In the genomic region with DNA sequence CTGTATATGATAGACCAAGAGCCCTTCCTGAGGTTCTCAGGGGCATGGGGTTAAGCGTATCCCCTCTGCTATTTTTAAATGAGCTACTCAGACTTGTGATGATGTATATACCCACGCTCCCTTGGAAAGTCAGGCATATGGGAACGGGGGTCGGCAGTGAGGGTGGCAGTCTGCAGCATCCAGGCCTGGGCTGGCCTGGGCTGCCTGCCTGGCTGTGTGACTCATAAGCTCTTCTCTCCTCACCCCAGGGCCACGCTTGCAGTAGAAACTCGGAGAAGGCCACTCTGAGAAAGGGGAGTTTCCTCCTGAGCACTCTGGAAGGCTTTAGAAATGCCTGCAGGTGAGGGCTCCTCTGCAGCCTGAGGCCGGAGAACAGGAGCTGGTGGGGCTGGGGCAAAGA, we compare ENCODE assay signal across 36 mouse cellular contexts. TPM values are rescaled to one million over a fixed set of nuclear protein-coding genes. Genes with fewer than 3 reads are reported as not detected.
A peak's percentile ranks its signal among the peaks of the same experiment; 100 is the strongest.
DNase-seq lines count a peak whose midpoint lies in the region; ATAC-seq and TF ChIP-seq lines count a peak whose summit lies in the region.
"Had no signal": no experiment of that assay in that cellular context is flagged by ENCODE, and none has a peak within 500 bp of the region (broad histone marks: within the 10 kb centered on the region; RNA-seq: fewer than 3 reads in every experiment).

No protein-coding gene starts in this region.

- ATAC-seq in erythroblast, adult 5-6 weeks (replicated peaks; ENCODE audit: low FRiP score, poor library complexity, severe bottlenecking), result no peak
- ATAC-seq: forebrain, embryonic 16.5 days; hindbrain, postnatal 0 days; inflammation-experienced regulatory T-cells, adult 6 months; intestine, embryonic 16.5 days; Patski had no signal

- H3K36me3 ChIP-seq in midbrain, embryonic 10.5 days, result no peaks in the 10 kb centered on the region
- H3K36me3 ChIP-seq: embryonic facial prominence, embryonic 12.5 days; embryonic facial prominence, embryonic 15.5 days; forebrain, embryonic 12.5 days; heart, embryonic 10.5 days; heart, embryonic 13.5 days had no signal

- 81% methylated on average over 7 of the region's 7 CpGs for WGBS in midbrain, embryonic 10.5 days

- H3K27me3 ChIP-seq in midbrain, embryonic 10.5 days (ENCODE audit: low read depth, poor library complexity, severe bottlenecking), result peaks cover 7% of the 10 kb centered on the region; the same call in 1 of the 2 replicates
- H3K27me3 ChIP-seq: embryonic facial prominence, embryonic 12.5 days; embryonic facial prominence, embryonic 15.5 days had no signal

- H3K27ac ChIP-seq in left cerebral cortex, adult 2 months, result peak overlapping the region; percentile 17; the same call in 1 of the 2 replicates
- H3K27ac ChIP-seq in midbrain, embryonic 10.5 days (replicated peaks), result no peak overlapping the region
- H3K27ac ChIP-seq: embryonic facial prominence, embryonic 12.5 days; embryonic facial prominence, embryonic 15.5 days; forebrain, embryonic 12.5 days; heart, adult 2 months; heart, embryonic 10.5 days; heart, embryonic 13.5 days; hindbrain, embryonic 14.5 days; hindbrain, postnatal 0 days had no signal

- no peak for TF ChIP-seq CTCF in left cerebral cortex, adult 2 months (IDR thresholded peaks at IDR 0.05)

- no peak overlapping the region for H3K4me3 ChIP-seq in left cerebral cortex, adult 2 months
- H3K4me3 ChIP-seq in midbrain, embryonic 10.5 days, result no peak overlapping the region
- H3K4me3 ChIP-seq: embryonic facial prominence, embryonic 12.5 days; embryonic facial prominence, embryonic 15.5 days; erythroblast, embryonic 14.5 days; forebrain, embryonic 12.5 days; heart, adult 2 months; heart, embryonic 10.5 days; heart, embryonic 13.5 days had no signal

- peaks cover 4% of the 10 kb centered on the region for H3K4me1 ChIP-seq in midbrain, embryonic 10.5 days
- H3K4me1 ChIP-seq: embryonic facial prominence, embryonic 12.5 days; embryonic facial prominence, embryonic 15.5 days; forebrain, embryonic 12.5 days; heart, embryonic 10.5 days; heart, embryonic 13.5 days had no signal

- H3K9me3 ChIP-seq in midbrain, embryonic 10.5 days (replicated peaks), result no peaks in the 10 kb centered on the region; the same call in 1 of the 2 replicates
- H3K9me3 ChIP-seq: embryonic facial prominence, embryonic 12.5 days; embryonic facial prominence, embryonic 15.5 days; forebrain, embryonic 12.5 days; heart, embryonic 10.5 days; heart, embryonic 13.5 days had no signal

- DNase-seq in adrenal gland, postnatal 14 days, result peak; percentile 24
- no peak for DNase-seq in adrenal gland, postnatal 4 days (ENCODE audit: low spot score in 2 of 2)
- DNase-seq in left cerebral cortex, adult 2 months (ENCODE audit: extremely low spot score in 1 of 2, low spot score in 2 of 2), result no peak
- no peak for DNase-seq in left cerebral cortex, postnatal 4 days
- DNase-seq in NIH3T3 (ENCODE audit: low read depth), result peak; percentile 61
- DNase-seq in brain, adult 2 months (ENCODE audit: low read depth, low spot score), result peak; percentile 72
- no peak for DNase-seq in midbrain, embryonic 10.5 days (ENCODE audit: low spot score)
- DNase-seq: cerebellum, adult 11 months; cerebellum, adult 2 months; cerebellum, adult 9-11 months; cerebellum, postnatal 25 days; gastrocnemius, postnatal 36 days; heart, adult 2 months; heart, postnatal 14 days; heart, postnatal 4 days; kidney, adult 2 months had no signal

- intact Hi-C loops in left cerebral cortex, adult 2 months (cut with DNase I), result no loop called here
- intact Hi-C loops in left cerebral cortex, postnatal 4 days (cut with DNase I), result no loop called here

RNA-seq across cellular contexts. Expression of a gene that starts 21.3 kb away (rescaled TPM):
- total RNA-seq in adrenal gland, postnatal 14 days (2021), result 1.8 and 2.1 TPM in 2 replicates
- total RNA-seq in adrenal gland, postnatal 4 days (2021), result 1 to 10 TPM; 3.5 to 3.8 TPM
- total RNA-seq in left cerebral cortex, adult 2 months (2021), result 1 to 10 TPM; 4.0 to 4.5 TPM
- total RNA-seq in left cerebral cortex, postnatal 4 days (2021), result under 1 TPM in 1 of 2 experiments, not detected in 1; 0.10 TPM
- 0.10 TPM in 1 of 2 replicates, not detected in the other for polyA plus RNA-seq in midbrain, embryonic 10.5 days (2016; fragmentation: Nextera tagmentation; extraction: Ambion mirVana)
- total RNA-seq in erythroblast, adult 5-6 weeks (2015; ENCODE audit: low replicate concordance), result not detected in 2 replicates
- not detected in 2 replicates for total RNA-seq in erythroblast, adult 5-6 weeks (2017; ENCODE audit: low replicate concordance)
- total RNA-seq: common myeloid progenitor, adult 5-6 weeks; gastrocnemius, adult 8-10 months; granulocyte monocyte progenitor cell, adult 5-6 weeks; heart, adult 2 months; heart, postnatal 14 days; heart, postnatal 4 days had no signal
- polyA plus RNA-seq: erythroblast, embryonic 14.5 days; forebrain, embryonic 16.5 days; heart, adult 2 months; heart, embryonic 13.5 days; heart, embryonic 16.5 days; hindbrain, embryonic 11.5 days; intestine, embryonic 16.5 days; kidney, adult 2 months; Patski had no signal

RNA-seq across cellular contexts. Expression of a gene that starts 32.1 kb away (rescaled TPM):
- not detected in 2 replicates for total RNA-seq in adrenal gland, postnatal 14 days (2021)
- not detected for total RNA-seq in adrenal gland, postnatal 4 days (2021)
- total RNA-seq in left cerebral cortex, adult 2 months (2021), result not detected
- not detected for total RNA-seq in left cerebral cortex, postnatal 4 days (2021)
- not detected in 2 replicates for polyA plus RNA-seq in midbrain, embryonic 10.5 days (2016; fragmentation: Nextera tagmentation; extraction: Ambion mirVana)
- total RNA-seq in erythroblast, adult 5-6 weeks (2015; ENCODE audit: low replicate concordance), result not detected in 2 replicates
- total RNA-seq in erythroblast, adult 5-6 weeks (2017; ENCODE audit: low replicate concordance), result not detected in 2 replicates
- total RNA-seq: common myeloid progenitor, adult 5-6 weeks; ES-E14; gastrocnemius, adult 8-10 months; gastrocnemius, postnatal 36 days; granulocyte monocyte progenitor cell, adult 5-6 weeks; heart, adult 2 months; heart, postnatal 14 days; heart, postnatal 4 days; hindbrain, postnatal 0 days had no signal
- polyA plus RNA-seq: cerebellum, adult 2 months; embryonic facial prominence, embryonic 15.5 days; erythroblast, embryonic 14.5 days; forebrain, embryonic 12.5 days; forebrain, embryonic 16.5 days; frontal cortex, adult 2 months; heart, adult 2 months; heart, embryonic 10.5 days; heart, embryonic 13.5 days; heart, embryonic 16.5 days; hindbrain, embryonic 14.5 days; hindbrain, postnatal 0 days; inflammation-experienced regulatory T-cells, adult 6 months; intestine, embryonic 16.5 days; Patski had no signal

RNA-seq across cellular contexts. Expression of a gene that starts 36.7 kb away (rescaled TPM):
- total RNA-seq in adrenal gland, postnatal 14 days (2021), result 6.6 and 12.1 TPM in 2 replicates
- 10 to 100 TPM; 11.1 to 11.3 TPM for total RNA-seq in adrenal gland, postnatal 4 days (2021)
- total RNA-seq in left cerebral cortex, adult 2 months (2021), result 10 to 100 TPM; 11.2 to 18.3 TPM
- total RNA-seq in left cerebral cortex, postnatal 4 days (2021), result 10 to 100 TPM; 11.3 to 12.4 TPM
- polyA plus RNA-seq in midbrain, embryonic 10.5 days (2016; fragmentation: Nextera tagmentation; extraction: Ambion mirVana), result 23.0 and 25.6 TPM in 2 replicates
- 0.63 TPM in 1 of 2 replicates, not detected in the other for total RNA-seq in erythroblast, adult 5-6 weeks (2015; ENCODE audit: low replicate concordance)
- 4.1 and 5.0 TPM in 2 replicates for total RNA-seq in erythroblast, adult 5-6 weeks (2017; ENCODE audit: low replicate concordance)

RNA-seq across cellular contexts. Expression of a gene that starts 43.7 kb away (rescaled TPM):
- total RNA-seq in adrenal gland, postnatal 14 days (2021), result 79.0 and 82.3 TPM in 2 replicates
- 100 to 1,000 TPM in 1 of 2 experiments, 10 to 100 TPM in 1; 92.5 to 102 TPM for total RNA-seq in adrenal gland, postnatal 4 days (2021)
- total RNA-seq in left cerebral cortex, adult 2 months (2021), result 100 to 1,000 TPM; 110 to 113 TPM
- 100 to 1,000 TPM; 123 to 130 TPM for total RNA-seq in left cerebral cortex, postnatal 4 days (2021)
- polyA plus RNA-seq in midbrain, embryonic 10.5 days (2016; fragmentation: Nextera tagmentation; extraction: Ambion mirVana), result 323 and 376 TPM in 2 replicates
- 23.2 and 29.7 TPM in 2 replicates for total RNA-seq in erythroblast, adult 5-6 weeks (2015; ENCODE audit: low replicate concordance)
- 24.5 and 44.7 TPM in 2 replicates for total RNA-seq in erythroblast, adult 5-6 weeks (2017; ENCODE audit: low replicate concordance)

RNA-seq across cellular contexts. Expression of a gene that starts 55.9 kb away (rescaled TPM):
- total RNA-seq in adrenal gland, postnatal 14 days (2021), result 46.9 and 49.2 TPM in 2 replicates
- total RNA-seq in adrenal gland, postnatal 4 days (2021), result 10 to 100 TPM; 54.6 to 71.7 TPM
- total RNA-seq in left cerebral cortex, adult 2 months (2021), result 100 to 1,000 TPM; 187 to 202 TPM
- total RNA-seq in left cerebral cortex, postnatal 4 days (2021), result 100 to 1,000 TPM; 233 to 234 TPM
- polyA plus RNA-seq in midbrain, embryonic 10.5 days (2016; fragmentation: Nextera tagmentation; extraction: Ambion mirVana), result 214 and 239 TPM in 2 replicates
- 9.0 and 12.5 TPM in 2 replicates for total RNA-seq in erythroblast, adult 5-6 weeks (2015; ENCODE audit: low replicate concordance)
- total RNA-seq in erythroblast, adult 5-6 weeks (2017; ENCODE audit: low replicate concordance), result 11.2 and 15.5 TPM in 2 replicates

Comparison
In these comparisons a context has a peak if more than half of its experiments do, and no peak if none do; other contexts are left out.
1. DNase-seq: peak in adrenal gland, postnatal 14 days (single experiment), NIH3T3 (single experiment) and brain, adult 2 months (single experiment); none in adrenal gland, postnatal 4 days (0 of 2), left cerebral cortex, adult 2 months (0 of 2), left cerebral cortex, postnatal 4 days (single experiment) and midbrain, embryonic 10.5 days (single experiment).